Mouse (Mus musculus): Measurements from ENCODE around the gene Tfdp1.

The Tfdp1 gene

GRCm38 (mm10) chr8:13420970-13421369 is 82.4 kb downstream of the Tfdp1 start:
- peak; percentile 13 for DNase-seq (ENCODE audit: low read depth)

- DNase-seq (ENCODE audit: low read depth), result no peak
These were observed 88.8 kb downstream of the Tfdp1 start for GRCm38 (mm10) chr8:13427351-13427750.

Measured in NIH3T3 (cell line).